Mouse (Mus musculus) hindbrain, embryonic 15.5 days (tissue): ENCODE results near the gene Lzic. TPM values are rescaled to one million over a fixed set of nuclear protein-coding genes. Genes with fewer than 3 reads are reported as not detected.
"Not testable (repeated sequence)": the region's sequence is repeated elsewhere in the genome, so short reads cannot be mapped to it uniquely, and the experiment has no call there.

Experiments
- ATAC-seq: fragments of 200-750 bp; cut with Nextera tagmentation; 2 replicates; pipeline ENCODE4 v1.8.0; 2017; ENCODE audit warnings: low read depth, moderate number of reproducible peaks, moderate TSS enrichment; ENCODE audit not compliant: low FRiP score
- H3K27ac ChIP-seq: fragments of 300-500 bp; sonication (generic); replicated peaks from 2 replicates; pipeline ENCODE4 v1.5.1; 2015; ENCODE audit warnings: mild to moderate bottlenecking, inconsistent platforms
- H3K27me3 ChIP-seq: fragments of 300-500 bp; sonication (generic); 2 replicates; pipeline ENCODE4 v1.6.1; 2015; ENCODE audit warnings: control low read depth, inconsistent platforms
- H3K36me3 ChIP-seq: fragments of 300-500 bp; sonication (generic); 2 replicates; pipeline ENCODE4 v1.6.1; 2015; ENCODE audit warnings: control low read depth, inconsistent platforms
- H3K4me1 ChIP-seq: fragments of 300-500 bp; sonication (generic); replicated peaks from 2 replicates; pipeline ENCODE4 v1.6.1; 2015; ENCODE audit warnings: control low read depth, inconsistent platforms
- H3K4me2 ChIP-seq: fragments of 300-500 bp; sonication (generic); 2 replicates; pipeline ENCODE4 v1.6.1; 2015; ENCODE audit warnings: moderate library complexity, mild to moderate bottlenecking, inconsistent platforms
- H3K4me3 ChIP-seq: fragments of 300-500 bp; sonication (generic); 2 replicates; pipeline ENCODE4 v1.5.1; 2015; ENCODE audit warnings: mild to moderate bottlenecking, inconsistent platforms
- H3K9ac ChIP-seq: fragments of 300-500 bp; sonication (generic); 2 replicates; pipeline ENCODE4 v1.6.1; 2015; ENCODE audit warnings: inconsistent platforms
- H3K9me3 ChIP-seq: fragments of 300-500 bp; sonication (generic); 2 replicates; pipeline ENCODE4 v1.6.1; 2016; ENCODE audit warnings: control low read depth, inconsistent platforms
- WGBS: fragments of 180-500 bp; shearing (Covaris S2); methylation state at CpG from one replicate; pipeline ENCODE4 v1.1.7; 2015; 5-methylcytosine and 5-hydroxymethylcytosine counted together
- polyA plus RNA-seq: library from polyadenylated mRNA; unstranded; fragments of >200 nt; fragmentation: Nextera tagmentation; extraction: Ambion mirVana; gene quantifications from 2 replicates; pipeline ENCODE4 v1.2.1, GENCODE M21; 2015

Lzic gene
- 39.4 and 40.8 TPM in 2 replicates for polyA plus RNA-seq

DNA sequence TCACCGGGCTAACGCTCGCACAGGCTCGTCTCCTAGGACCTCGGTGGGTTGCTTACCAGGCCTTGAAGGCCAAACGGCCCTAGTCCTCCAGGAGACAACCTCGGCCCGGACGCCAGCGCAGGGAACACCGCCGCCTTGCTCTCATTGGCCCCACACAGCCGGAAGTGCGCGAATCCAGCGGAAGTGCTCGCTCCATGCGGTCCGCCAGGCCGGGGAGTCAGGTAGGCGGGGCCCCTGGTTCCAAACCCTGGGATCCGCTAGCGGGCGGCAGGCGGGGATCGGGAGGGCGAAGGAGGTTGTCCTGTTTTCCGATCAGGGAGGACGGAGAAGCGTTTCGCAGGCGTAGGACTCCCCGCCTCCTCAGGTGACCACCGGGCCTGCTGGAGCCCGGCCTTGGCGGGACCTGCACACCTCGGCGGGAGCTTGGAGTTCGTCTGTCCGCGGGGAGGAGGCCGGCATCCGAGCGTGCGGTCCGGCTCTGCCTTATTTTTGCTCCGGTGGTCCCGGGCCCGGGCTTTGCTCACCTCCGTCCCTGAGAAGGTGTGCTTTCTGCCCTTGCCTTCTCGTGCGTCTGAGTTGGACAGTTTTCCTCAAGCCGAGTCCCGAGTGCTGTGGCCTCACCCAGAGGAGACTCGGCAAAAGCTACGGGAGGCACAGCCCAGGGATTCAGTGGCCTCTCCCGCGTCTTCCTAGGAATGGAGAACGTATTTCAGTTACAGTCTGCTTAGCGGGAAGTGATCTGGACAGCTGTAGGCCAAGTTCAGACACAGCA, at the start of gene Lzic, which contains the start of gene Nmnat1:
Gene Lzic (plus strand): TSS at position 177 of the 772 bp plus-strand sequence.
Gene Nmnat1 (minus strand): TSS at position 150 of the 772 bp plus-strand sequence.
- peak; percentile 98 for ATAC-seq
- H3K27ac ChIP-seq, result peak within 1 kb of the TSS; percentile 71
- H3K4me2 ChIP-seq, result peak within 1 kb of the TSS; percentile 87
- H3K27me3 ChIP-seq, result no peaks in the 10 kb centered on the region
- peaks cover 35% of the 10 kb centered on the region for H3K36me3 ChIP-seq
- peak within 1 kb of the TSS; percentile 72 for H3K9ac ChIP-seq
- H3K4me1 ChIP-seq, result peaks cover 25% of the 10 kb centered on the region
- WGBS, result under 1% methylated on average over 60 of the region's 60 CpGs
- peak within 1 kb of the TSS; percentile 77 for H3K4me3 ChIP-seq
- no peaks in the 10 kb centered on the region for H3K9me3 ChIP-seq

DNA sequence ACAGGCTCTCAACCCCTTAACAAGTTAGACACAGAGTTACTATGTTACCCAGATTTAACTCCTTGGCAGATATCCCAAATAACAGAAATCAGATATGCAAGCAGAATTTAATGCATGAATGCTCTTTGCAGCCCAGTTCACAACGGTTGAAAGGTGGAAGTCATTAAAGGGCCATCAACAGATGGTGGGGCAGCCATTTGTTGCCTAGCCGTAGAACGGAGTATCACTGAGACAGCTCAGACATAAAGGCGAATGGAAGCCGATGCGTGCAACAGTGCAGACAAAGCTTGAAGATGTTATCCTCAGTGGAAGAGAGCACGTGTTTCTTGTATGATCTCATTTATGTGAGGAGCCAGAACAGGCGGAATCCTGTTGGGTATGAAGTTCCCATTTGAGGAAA, 44.5 kb upstream of the Lzic start:
- Histone ChIP-seq H3K27ac (no peak overlapping the region), H3K36me3 (no peaks in the 10 kb centered on the region), H3K4me2 (no peak overlapping the region), H3K9me3 (no peaks in the 10 kb centered on the region), H3K4me3 (no peak overlapping the region), H3K4me1 (peaks cover 15% of the 10 kb centered on the region), H3K9ac (no peak overlapping the region), H3K27me3 (no peaks in the 10 kb centered on the region)
- 51% methylated on average over 8 of the region's 8 CpGs for WGBS
- no peak for ATAC-seq

DNA sequence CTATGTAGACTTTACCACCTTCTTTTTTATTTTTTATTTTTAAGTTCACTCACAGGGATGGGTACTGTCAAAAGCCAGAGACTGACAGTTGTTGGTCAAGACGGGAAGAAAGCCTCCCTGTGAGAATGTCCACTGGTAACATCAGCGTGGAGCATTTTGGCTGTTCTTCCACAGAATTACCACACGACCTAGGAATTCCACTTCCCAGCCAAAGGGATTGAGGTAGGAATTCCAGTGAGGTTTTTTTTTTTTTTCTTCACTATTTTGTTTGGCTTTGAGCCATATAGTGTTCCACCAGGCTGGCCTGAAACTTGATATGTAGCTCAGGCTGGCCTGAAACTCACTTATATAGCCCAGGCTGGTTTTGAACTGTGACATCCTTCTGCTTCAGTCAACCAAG, 42.6 kb upstream of the Lzic start:
- H3K4me3 ChIP-seq, result no peak overlapping the region
- no peaks in the 10 kb centered on the region for H3K27me3 ChIP-seq
- peaks cover 23% of the 10 kb centered on the region for H3K4me1 ChIP-seq
- H3K27ac ChIP-seq, result no peak overlapping the region
- 57% methylated on average over 3 of the region's 3 CpGs for WGBS
- no peaks in the 10 kb centered on the region for H3K9me3 ChIP-seq
- no peak overlapping the region for H3K9ac ChIP-seq
- no peak for ATAC-seq
- H3K4me2 ChIP-seq, result no peak overlapping the region
- no peaks in the 10 kb centered on the region for H3K36me3 ChIP-seq

DNA sequence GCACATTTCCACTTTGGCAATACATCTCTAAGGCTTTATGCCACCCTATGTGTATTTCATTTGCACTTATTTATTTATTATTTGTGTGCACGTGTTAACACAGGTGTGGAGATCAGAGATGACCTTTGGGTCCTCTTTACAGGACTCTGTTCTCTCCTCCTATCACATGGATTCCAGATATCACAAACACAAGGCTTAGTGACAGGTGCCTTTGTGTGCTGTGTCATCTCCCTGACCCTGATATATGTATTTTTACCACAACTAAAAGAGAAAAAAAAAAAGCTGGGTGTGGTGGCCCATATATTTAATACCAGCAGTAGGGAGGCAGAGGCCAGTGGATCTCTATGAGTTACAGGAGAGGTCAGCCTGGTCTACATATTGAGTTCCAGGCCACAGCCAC, 40.6 kb upstream of the Lzic start:
- H3K4me1 ChIP-seq, result peaks cover 23% of the 10 kb centered on the region
- H3K27ac ChIP-seq, result peak overlapping the region; percentile 92
- H3K4me3 ChIP-seq, result no peak overlapping the region
- H3K36me3 ChIP-seq, result no peaks in the 10 kb centered on the region
- H3K9ac ChIP-seq, result peak overlapping the region; percentile 60; the same call in 1 of the 2 replicates
- ATAC-seq, result no peak
- no peaks in the 10 kb centered on the region for H3K9me3 ChIP-seq
- peak overlapping the region; percentile 62 for H3K4me2 ChIP-seq
- 68% methylated on average over 1 of the region's 1 CpGs for WGBS
- no peaks in the 10 kb centered on the region for H3K27me3 ChIP-seq

DNA sequence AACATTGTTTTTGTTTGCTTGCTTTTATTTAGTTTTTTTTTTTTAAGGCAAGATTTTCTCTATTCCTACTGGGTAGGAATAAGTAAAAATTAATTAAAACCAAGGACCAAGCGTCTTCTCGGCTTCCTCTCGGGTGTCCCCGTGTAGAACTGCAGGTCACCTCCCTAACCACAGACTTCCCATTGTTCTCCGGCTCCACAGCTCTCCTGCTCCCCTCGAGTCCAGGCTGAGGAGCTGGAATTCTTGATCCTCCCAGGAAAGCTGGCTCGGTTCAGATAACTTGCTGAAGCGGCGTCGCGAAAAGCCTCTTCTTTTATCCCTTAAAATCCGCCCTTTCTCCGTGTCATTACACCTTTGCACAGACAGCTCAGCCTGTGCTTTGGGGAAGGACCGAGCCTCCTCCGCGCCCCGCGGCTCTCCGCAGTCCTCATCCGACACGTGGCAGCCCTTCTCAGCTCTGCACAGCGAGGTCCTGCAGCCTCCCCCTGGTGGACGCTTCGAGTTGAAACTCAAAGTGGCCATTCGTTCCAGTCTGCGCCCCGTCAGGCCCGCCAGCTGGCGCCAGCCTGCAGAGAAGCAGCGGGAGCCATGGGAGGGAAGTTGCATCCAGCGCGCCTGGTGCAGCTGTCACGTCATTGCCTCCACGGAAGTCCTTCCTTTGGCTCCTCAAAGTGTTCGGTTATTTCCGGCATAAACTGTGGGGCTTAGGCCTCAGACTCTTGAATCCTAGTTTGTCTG, 39.9 kb upstream of the Lzic start:
- under 1% methylated on average over 36 of the region's 36 CpGs for WGBS
- no peaks in the 10 kb centered on the region for H3K9me3 ChIP-seq
- H3K27me3 ChIP-seq, result no peaks in the 10 kb centered on the region
- H3K27ac ChIP-seq, result peak overlapping the region; percentile 92
- peak overlapping the region; percentile 38 for H3K4me3 ChIP-seq
- peaks cover 23% of the 10 kb centered on the region for H3K4me1 ChIP-seq
- peak; percentile 97 for ATAC-seq
- H3K4me2 ChIP-seq, result peak overlapping the region; percentile 62
- no peaks in the 10 kb centered on the region for H3K36me3 ChIP-seq
- peak overlapping the region; percentile 60 for H3K9ac ChIP-seq

DNA sequence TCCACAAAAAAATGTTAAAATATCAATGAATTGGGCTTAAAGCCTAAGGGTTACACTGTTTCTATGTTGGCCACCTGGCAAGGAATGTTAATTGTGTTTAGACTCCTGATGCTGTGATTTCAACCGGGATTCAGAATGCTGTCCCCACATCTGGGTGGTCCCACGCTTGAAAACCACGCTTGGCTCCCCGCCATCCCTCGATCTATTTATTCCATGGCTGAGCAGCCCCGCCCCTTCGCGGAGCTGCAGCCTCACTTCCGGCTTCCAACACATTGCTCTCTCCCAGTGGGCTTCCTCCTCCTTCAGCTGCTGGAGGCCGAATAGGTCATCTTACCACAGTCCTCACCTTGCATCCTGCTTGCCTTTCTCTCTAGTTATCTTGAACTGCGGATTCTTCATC, 39.2 kb upstream of the Lzic start:
- WGBS, result 3% methylated on average over 11 of the region's 11 CpGs
- peak overlapping the region; percentile 60 for H3K9ac ChIP-seq
- H3K27me3 ChIP-seq, result no peaks in the 10 kb centered on the region

DNA sequence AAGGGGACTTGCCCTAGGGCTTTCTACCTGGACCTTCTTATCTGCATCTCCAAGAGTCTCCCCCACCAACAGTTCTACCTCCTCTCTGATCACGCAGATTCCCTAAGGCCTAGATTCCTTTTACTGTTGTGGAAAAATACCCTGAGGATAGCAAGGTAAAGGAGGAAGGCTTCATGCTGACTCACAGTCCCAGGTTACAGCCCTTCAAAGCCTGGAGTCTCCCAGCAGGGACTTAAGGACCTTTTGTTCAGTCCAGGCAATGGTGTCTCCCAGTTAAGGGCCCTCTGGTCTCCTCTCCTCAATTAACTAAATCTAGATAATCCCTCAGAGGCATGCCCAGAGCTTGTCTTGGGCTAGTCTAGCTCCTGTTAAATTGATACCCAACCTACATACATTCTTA, 38.7 kb upstream of the Lzic start:
- H3K9ac ChIP-seq, result no peak overlapping the region
- H3K9me3 ChIP-seq, result no peaks in the 10 kb centered on the region
- H3K36me3 ChIP-seq, result no peaks in the 10 kb centered on the region
- WGBS, result 55% methylated on average over 1 of the region's 1 CpGs
- H3K27me3 ChIP-seq, result no peaks in the 10 kb centered on the region
- peak overlapping the region; percentile 92 for H3K27ac ChIP-seq
- peaks cover 23% of the 10 kb centered on the region for H3K4me1 ChIP-seq
- no peak for ATAC-seq
- H3K4me2 ChIP-seq, result peak overlapping the region; percentile 62
- no peak overlapping the region for H3K4me3 ChIP-seq

More for the DNA sequence above, 39.2 kb upstream of the Lzic start:
- H3K27ac ChIP-seq, result peak overlapping the region; percentile 92
- no peaks in the 10 kb centered on the region for H3K36me3 ChIP-seq
- H3K4me3 ChIP-seq, result peak overlapping the region; percentile 38
- peak overlapping the region; percentile 62 for H3K4me2 ChIP-seq
- peaks cover 23% of the 10 kb centered on the region for H3K4me1 ChIP-seq
- ATAC-seq, result peak; percentile 43; the same call in 1 of the 2 replicates
- H3K9me3 ChIP-seq, result no peaks in the 10 kb centered on the region

DNA sequence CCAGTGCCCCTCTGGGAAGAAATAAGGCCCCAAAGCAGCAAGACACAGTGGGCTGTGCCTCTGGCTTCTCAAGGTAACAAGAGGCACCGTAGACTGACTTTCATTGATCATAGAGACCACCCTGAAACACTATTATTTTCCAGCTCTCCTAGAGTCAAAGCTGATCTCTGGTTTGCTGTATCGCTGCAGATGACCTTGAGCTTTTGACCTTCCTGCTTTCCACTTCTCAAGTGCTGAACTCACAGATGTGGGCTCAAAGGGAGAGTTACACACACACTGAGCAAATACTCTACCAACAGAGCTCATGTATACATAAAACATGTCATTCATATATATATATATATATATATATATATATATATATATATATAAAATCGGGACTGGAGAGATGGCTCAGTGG, 34.4 kb upstream of the Lzic start:
- Histone ChIP-seq H3K36me3 (no peaks in the 10 kb centered on the region), H3K4me1 (peaks cover 8% of the 10 kb centered on the region), H3K4me3 (no peak overlapping the region), H3K9ac (no peak overlapping the region), H3K27ac (no peak overlapping the region), H3K9me3 (no peaks in the 10 kb centered on the region), H3K27me3 (no peaks in the 10 kb centered on the region), H3K4me2 (no peak overlapping the region)
- no peak for ATAC-seq
- 84% methylated on average over 3 of the region's 3 CpGs for WGBS

DNA sequence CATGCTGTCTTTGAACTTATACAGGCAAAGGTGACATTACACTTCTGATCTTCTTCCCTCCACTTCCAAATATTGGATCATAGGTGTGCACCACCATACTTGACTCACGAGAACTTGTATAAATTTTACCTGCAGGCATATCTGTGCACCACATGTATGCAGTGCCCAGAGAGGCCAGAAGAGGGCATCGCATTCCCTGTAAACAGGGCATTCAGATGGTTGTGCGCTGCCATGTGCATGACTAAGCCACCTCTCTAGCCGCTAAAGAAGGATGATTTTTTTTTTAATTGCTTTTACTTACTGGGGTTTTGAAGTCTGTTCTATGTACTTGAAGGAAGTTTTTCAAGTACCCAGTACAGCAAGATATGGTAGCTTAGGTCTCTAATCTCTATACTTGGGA, 31.4 kb upstream of the Lzic start:
- 89% methylated on average over 4 of the region's 4 CpGs for WGBS
- H3K4me3 ChIP-seq, result no peak overlapping the region
- no peak for ATAC-seq
- H3K9me3 ChIP-seq, result no peaks in the 10 kb centered on the region
- H3K27ac ChIP-seq, result no peak overlapping the region
- H3K4me2 ChIP-seq, result no peak overlapping the region
- H3K4me1 ChIP-seq, result no peaks in the 10 kb centered on the region
- H3K27me3 ChIP-seq, result no peaks in the 10 kb centered on the region
- H3K36me3 ChIP-seq, result no peaks in the 10 kb centered on the region
- H3K9ac ChIP-seq, result no peak overlapping the region

DNA sequence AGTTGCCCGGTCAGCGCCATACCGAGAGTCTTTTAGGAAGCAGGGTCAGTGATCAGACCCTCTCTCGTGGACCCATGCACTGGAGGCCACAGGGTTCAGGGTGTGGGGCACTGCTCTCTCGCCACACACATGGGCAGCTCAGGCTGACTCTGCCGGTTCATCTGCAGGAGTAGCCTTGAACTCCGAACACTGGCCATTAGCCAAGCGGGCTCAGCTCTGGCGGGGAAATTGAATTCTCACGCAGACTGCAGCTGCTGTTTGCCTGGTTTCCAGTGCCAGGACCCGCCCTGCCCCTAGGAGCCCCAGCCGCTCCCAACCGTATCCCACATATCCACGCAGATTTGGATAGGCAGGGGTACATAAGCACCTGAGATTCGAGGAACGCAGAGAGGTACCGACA, 30.8 kb upstream of the Lzic start:
- Histone ChIP-seq H3K4me1 (no peaks in the 10 kb centered on the region), H3K4me2 (no peak overlapping the region), H3K36me3 (no peaks in the 10 kb centered on the region), H3K27me3 (no peaks in the 10 kb centered on the region), H3K9ac (no peak overlapping the region), H3K27ac (no peak overlapping the region), H3K9me3 (no peaks in the 10 kb centered on the region), H3K4me3 (no peak overlapping the region)
- whole genome bisulfite sequencing, result 84% methylated on average over 17 of the region's 17 CpGs
- no peak for ATAC-seq

DNA sequence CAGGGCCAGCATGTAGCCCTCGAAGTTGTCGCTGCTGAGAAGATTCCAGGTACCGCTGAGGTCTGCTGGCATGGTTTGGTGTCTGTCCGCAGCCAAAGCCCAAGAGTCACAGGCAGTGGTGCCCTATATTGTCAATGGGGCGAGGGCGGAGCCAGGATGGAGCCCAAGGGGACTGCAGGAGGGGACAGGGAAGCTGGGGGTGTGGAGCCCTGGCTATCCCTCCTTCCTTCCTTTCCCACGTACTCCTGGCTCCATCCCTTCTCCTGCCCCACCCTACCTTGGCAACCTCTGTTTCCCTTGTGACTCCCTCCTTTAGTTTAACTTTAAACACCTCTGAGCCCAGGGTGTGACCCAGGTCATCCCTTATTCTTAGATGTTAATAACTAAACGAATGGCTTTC, 30.1 kb upstream of the Lzic start, which contains the start of gene Rbp7:
Gene Rbp7 (minus strand): TSS at position 100 of the 400 bp plus-strand sequence.
- 54% methylated on average over 8 of the region's 8 CpGs for WGBS
- Histone ChIP-seq H3K27me3 (no peaks in the 10 kb centered on the region), H3K27ac (no peak within 1 kb of the TSS)

DNA sequence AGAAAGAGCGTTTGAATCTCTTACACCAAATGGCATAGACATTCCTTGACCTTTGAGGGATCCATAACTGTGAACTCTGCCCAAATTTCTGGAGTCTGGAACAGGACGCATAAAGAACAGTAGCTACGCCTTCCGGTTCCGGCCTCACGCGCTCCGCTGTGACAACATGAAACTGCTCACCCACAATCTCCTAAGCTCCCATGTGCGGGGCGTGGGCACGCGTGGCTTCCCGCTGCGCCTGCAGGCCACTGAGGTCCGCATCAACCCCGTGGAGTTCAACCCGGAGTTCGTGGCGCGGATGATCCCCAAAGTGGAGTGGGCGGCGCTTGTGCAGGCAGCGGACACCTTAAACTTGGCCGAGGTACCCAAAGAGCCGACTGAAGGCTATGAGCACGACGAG, 27.9 kb upstream of the Lzic start:
- H3K4me3 ChIP-seq, H3K4me1 ChIP-seq, H3K9me3 ChIP-seq, H3K36me3 ChIP-seq, H3K27ac ChIP-seq, H3K9ac ChIP-seq, H3K4me2 ChIP-seq, ATAC-seq, H3K27me3 ChIP-seq: not testable (repeated sequence)
- WGBS, result 87% methylated on average over 27 of the region's 27 CpGs

More for the DNA sequence above, 30.1 kb upstream of the Lzic start, which contains the start of gene Rbp7:
- no peak within 1 kb of the TSS for H3K4me2 ChIP-seq
- no peaks in the 10 kb centered on the region for H3K36me3 ChIP-seq
- no peaks in the 10 kb centered on the region for H3K9me3 ChIP-seq
- no peak within 1 kb of the TSS for H3K4me3 ChIP-seq
- no peaks in the 10 kb centered on the region for H3K4me1 ChIP-seq
- ATAC-seq, result no peak
- no peak within 1 kb of the TSS for H3K9ac ChIP-seq
